Mouse (Mus musculus): ENCODE results near the gene Fcnb.

Gene Fcnb

GRCm38 (mm10) chr2:28084768-28085167 is at the start of gene Fcnb:
TSS of gene Fcnb (minus strand) at chr2:28084885.
- DNase-seq (ENCODE audit: low spot score in 2 of 2), result no peak

GRCm38 (mm10) chr2:28133833-28134232 is 49.1 kb upstream of the Fcnb start:
- DNase-seq (ENCODE audit: low spot score in 2 of 2), result no peak

GRCm38 (mm10) chr2:28132117-28132516 is 47.4 kb upstream of the Fcnb start:
- DNase-seq (ENCODE audit: low spot score in 2 of 2), result no peak

GRCm38 (mm10) chr2:28126763-28127438 is 42.2 kb upstream of the Fcnb start:
- DNase-seq (ENCODE audit: low spot score in 2 of 2), result no peak

GRCm38 (mm10) chr2:28123910-28124309 is 39.2 kb upstream of the Fcnb start:
- DNase-seq (ENCODE audit: low spot score in 2 of 2), result no peak

- no peak for DNase-seq (ENCODE audit: low spot score in 2 of 2)
Measured at GRCm38 (mm10) chr2:28121309-28121708, 36.6 kb upstream of the Fcnb start.

GRCm38 (mm10) chr2:28120342-28120741 is 35.7 kb upstream of the Fcnb start:
- DNase-seq (ENCODE audit: low spot score in 2 of 2), result no peak

GRCm38 (mm10) chr2:28118518-28119116 is 33.9 kb upstream of the Fcnb start:
- no peak for DNase-seq (ENCODE audit: low spot score in 2 of 2)

- no peak for DNase-seq (ENCODE audit: low spot score in 2 of 2)
Measured at GRCm38 (mm10) chr2:28117490-28118308, 33.0 kb upstream of the Fcnb start.

GRCm38 (mm10) chr2:28108763-28109162 is 24.1 kb upstream of the Fcnb start:
- DNase-seq (ENCODE audit: low spot score in 2 of 2), result no peak

- DNase-seq (ENCODE audit: low spot score in 2 of 2), result no peak
Measured at GRCm38 (mm10) chr2:28106002-28106401, 21.3 kb upstream of the Fcnb start.

GRCm38 (mm10) chr2:28103653-28104052 is 19.0 kb upstream of the Fcnb start:
- no peak for DNase-seq (ENCODE audit: low spot score in 2 of 2)

- DNase-seq (ENCODE audit: low spot score in 2 of 2), result no peak
Measured at GRCm38 (mm10) chr2:28101892-28102291, 17.2 kb upstream of the Fcnb start.

GRCm38 (mm10) chr2:28100796-28101483 is 16.3 kb upstream of the Fcnb start:
- no peak for DNase-seq (ENCODE audit: low spot score in 2 of 2)

GRCm38 (mm10) chr2:28098547-28099505 is 14.1 kb upstream of the Fcnb start:
- DNase-seq (ENCODE audit: low spot score in 2 of 2), result no peak

- DNase-seq (ENCODE audit: low spot score in 2 of 2), result no peak
Measured at GRCm38 (mm10) chr2:28096751-28097309, 12.1 kb upstream of the Fcnb start.

GRCm38 (mm10) chr2:28092099-28092498 is 7.4 kb upstream of the Fcnb start:
- DNase-seq (ENCODE audit: low spot score in 2 of 2), result no peak

GRCm38 (mm10) chr2:28091042-28091441 is 6.4 kb upstream of the Fcnb start:
- DNase-seq (ENCODE audit: low spot score in 2 of 2), result no peak

GRCm38 (mm10) chr2:28090299-28091008 is 5.8 kb upstream of the Fcnb start:
- DNase-seq (ENCODE audit: low spot score in 2 of 2), result no peak

GRCm38 (mm10) chr2:28089095-28089494 is 4.4 kb upstream of the Fcnb start:
- DNase-seq (ENCODE audit: low spot score in 2 of 2), result no peak

Measured in spleen, postnatal 14 days (tissue).